Mouse (Mus musculus) heart, postnatal 25 days (tissue): ENCODE results near the gene Tcf12. TPM values are rescaled to one million over a fixed set of nuclear protein-coding genes. Genes with fewer than 3 reads are reported as not detected.

Source experiments
- DNase-seq: peaks from one replicate; pipeline ENCODE4 v3.0.0; 2022; ENCODE audit warnings: low spot score
- intact Hi-C: fragments of 180-260 bp; cut with DNase I; formaldehyde crosslinking; loops from one replicate; pipeline ENCODE4 v1.15.1; 2025
- total RNA-seq, 2 experiments: library from RNA; stranded (reverse); gene quantifications; 2 replicates each; pipeline ENCODE4 v1.2.3; 2021

The Tcf12 gene
- total RNA-seq, 2 experiments from 2014 or later = 30.5 to 38.1 TPM

DNA sequence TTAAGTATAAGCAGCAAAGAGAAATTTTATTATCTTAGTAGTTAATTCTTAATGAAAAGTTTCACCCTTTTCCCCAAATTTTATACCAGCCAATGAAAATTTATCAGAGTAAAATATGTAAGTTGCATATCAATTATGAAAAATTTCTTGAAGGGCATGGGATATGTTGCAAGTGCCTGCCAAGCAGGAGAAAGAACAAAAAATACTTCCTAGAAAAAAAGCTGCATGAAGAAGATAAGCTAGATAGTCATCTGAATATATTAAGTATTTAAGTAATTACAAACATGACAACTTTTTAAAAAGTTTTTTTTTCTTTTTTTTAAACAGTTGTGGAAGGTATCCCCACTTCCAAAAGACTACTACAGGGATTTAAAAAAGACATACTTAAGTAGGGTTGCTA lies 179.7 kb downstream of the Tcf12 start:
- intact Hi-C loops = loop anchor here (5.0 kb wide), 1 partner anchor 35 kb away; no protein-coding TSS in a partner anchor
- no peak for DNase-seq

GRCm38 (mm10) chr9:71931358-71931715 lies 180.3 kb downstream of the Tcf12 start:
- DNase-seq = no peak
- intact Hi-C loops = loop anchor here (5.0 kb wide), 1 partner anchor 34 kb away; no protein-coding TSS in a partner anchor

- intact Hi-C loops = loop anchor here (5.0 kb wide), 1 partner anchor 33 kb away; no protein-coding TSS in a partner anchor
- no peak for DNase-seq
Measured at GRCm38 (mm10) chr9:71930431-71931357, 181.0 kb downstream of the Tcf12 start.

- intact Hi-C loops = no loop called here
Measured at GRCm38 (mm10) chr9:71916662-71916953, 195.1 kb downstream of the Tcf12 start.

DNA sequence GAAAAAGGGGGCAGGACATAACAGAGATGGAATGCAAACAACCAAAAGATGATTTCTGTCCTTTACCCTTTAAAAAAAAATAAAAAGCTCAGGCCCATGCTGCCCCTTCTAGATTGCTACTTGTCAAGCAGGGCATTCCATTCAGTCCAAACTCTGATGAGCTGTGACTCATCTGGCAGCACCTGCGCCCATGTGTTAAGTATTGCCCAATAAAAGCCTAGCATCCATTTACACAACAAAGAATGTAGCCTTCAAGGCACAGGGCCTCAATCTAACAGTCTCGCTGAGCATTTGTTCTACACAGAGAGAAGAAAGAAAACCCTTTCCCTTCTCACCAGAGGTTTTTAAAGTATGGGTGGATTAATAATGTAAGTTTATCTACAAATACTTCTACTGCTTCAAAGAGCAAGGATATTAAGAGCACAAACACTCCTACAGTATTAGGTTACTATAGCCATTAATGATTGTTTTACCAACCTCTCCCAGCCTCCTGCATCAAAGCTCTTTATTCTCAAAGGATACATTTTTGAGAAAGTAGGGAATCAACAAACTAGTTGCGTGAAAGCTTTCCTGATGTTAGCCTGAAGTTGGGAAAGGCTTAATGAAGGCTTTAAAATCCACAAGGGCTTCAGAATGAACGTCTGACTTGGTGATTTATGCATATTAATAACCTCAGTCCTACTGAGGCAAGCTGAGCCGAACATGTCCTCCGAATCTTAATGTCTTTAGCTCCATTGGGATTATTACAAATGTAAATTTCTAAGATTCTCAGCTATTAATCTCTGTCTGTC lies 195.6 kb downstream of the Tcf12 start:
- intact Hi-C loops = no loop called here
- DNase-seq = no peak

More at GRCm38 (mm10) chr9:71916662-71916953, 195.1 kb downstream of the Tcf12 start:
- DNase-seq = no peak

DNA sequence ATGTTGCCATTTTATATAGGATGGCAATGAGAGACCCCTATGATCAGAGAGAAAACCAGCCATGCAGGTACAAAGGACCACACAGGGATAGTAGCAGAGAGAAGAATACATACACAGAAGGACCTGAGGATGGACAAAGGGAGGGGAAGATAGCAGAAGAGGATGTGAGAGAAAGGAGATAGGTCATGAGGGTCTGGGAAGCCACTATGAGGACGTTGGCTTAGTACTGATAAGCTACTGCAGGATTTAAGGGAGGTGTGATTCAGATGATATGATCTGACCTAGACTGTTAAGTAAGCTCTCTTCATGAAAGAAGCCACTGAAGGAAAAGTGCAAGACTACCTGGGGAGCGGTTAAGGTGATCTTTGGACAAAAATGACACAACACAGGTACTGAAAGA lies 205.1 kb downstream of the Tcf12 start:
- intact Hi-C loops = no loop called here
- DNase-seq = no peak

DNA sequence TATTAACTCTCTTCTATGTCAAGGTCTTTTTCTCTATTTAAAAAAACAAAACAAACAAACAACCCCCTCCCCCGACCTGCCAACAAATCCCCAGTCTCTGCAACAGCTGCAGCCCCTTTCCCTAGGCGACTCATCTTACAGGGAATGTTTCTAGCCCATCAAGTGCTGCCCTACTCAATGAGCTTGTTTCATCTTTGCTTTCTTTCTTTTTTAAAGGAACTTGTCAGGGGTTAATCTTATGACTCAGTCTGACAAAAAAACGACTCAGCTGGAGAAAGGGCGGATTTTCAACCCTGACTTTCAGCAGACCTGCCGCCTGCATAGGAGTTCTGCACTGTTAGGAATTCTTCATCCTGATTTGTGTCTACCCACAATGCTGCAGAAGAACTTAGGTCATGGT lies 212.8 kb downstream of the Tcf12 start:
- no peak for DNase-seq
- intact Hi-C loops = loop anchor here (5.0 kb wide), 2 partner anchors 33 to 58 kb away; no protein-coding TSS in a partner anchor

DNA sequence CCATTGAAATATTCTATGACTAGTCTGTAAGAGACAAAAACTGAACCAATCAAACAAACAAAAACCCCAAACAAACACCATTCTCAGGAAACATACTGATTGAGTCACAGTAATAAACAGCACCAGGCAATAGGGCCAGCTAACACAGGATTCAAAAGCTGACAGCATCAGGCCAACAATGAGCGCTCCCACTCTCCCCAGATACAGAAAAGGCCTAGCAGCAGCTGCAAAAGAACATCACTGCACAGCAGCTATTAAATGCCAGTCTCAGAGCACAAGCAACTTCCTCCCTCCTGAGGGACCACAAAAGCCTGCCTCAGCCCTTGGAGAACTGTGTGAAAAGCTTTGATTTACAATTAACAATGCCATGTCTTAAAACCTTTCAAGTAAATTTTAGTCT lies 214.3 kb downstream of the Tcf12 start:
- intact Hi-C loops = loop anchor here (5.0 kb wide), 2 partner anchors 35 to 60 kb away; no protein-coding TSS in a partner anchor
- no peak for DNase-seq

GRCm38 (mm10) chr9:71895931-71896724 lies 215.5 kb downstream of the Tcf12 start:
- intact Hi-C loops = loop anchor here (5.0 kb wide), 2 partner anchors 36 to 61 kb away; no protein-coding TSS in a partner anchor

GRCm38 (mm10) chr9:71895291-71895690 lies 216.4 kb downstream of the Tcf12 start:
- no peak for DNase-seq
- intact Hi-C loops = loop anchor here (5.0 kb wide), 2 partner anchors 37 to 62 kb away; no protein-coding TSS in a partner anchor

More at GRCm38 (mm10) chr9:71895931-71896724, 215.5 kb downstream of the Tcf12 start:
- no peak for DNase-seq

DNA sequence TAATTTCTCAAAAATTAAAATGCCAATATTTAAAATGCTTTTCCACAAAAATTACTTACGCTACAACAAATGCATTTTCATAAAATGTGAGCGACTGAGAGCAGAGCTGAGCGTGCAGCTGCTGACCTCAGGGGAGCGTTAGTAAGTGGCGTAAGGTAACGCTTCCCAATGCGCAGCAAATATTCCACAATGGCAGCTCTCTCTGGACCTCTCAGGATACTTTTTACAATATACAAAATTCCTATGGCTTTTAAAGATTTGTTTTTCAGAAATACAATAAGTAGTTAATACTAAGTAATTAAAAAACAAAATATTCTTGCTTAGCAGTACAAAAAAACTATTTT lies 216.8 kb downstream of the Tcf12 start:
- intact Hi-C loops = loop anchor here (5.0 kb wide), 2 partner anchors 37 to 62 kb away; no protein-coding TSS in a partner anchor
- DNase-seq = no peak

DNA sequence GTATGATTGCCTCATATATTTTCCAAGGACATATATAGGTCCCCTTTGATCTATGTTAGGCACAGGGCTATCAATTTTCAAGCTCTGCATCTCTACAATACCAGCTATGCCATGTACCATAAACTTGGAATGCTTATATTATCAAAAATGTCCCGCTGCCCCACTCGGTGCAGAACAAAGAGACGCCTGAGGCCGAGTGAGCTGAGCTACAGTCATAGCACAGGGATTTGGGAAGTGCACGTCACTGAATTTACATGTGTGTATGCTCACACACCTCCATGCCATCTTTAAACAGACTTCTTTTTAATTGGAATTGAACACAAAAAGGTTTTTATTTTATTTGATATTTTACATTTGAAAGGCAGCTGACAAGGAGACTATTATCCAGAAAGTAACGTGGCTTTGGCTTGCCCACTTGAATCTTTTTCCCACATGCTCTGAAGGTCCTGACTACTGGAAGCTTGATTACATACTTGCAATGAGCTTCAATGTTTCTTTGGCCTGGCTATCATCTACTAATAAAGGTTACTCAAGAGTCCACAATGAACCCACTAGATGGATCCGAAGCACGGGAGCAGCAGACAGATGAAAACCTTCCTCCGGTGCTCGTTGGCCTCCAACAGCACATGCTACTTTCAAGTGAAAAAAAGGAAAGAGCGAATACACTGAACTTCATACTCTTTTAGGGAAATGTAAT lies 217.3 kb downstream of the Tcf12 start:
- intact Hi-C loops = no loop called here

GRCm38 (mm10) chr9:71888450-71888849 lies 223.2 kb downstream of the Tcf12 start:
- DNase-seq = no peak
- intact Hi-C loops = no loop called here

More for the DNA sequence above, 217.3 kb downstream of the Tcf12 start:
- DNase-seq = no peak

- intact Hi-C loops = no loop called here
- no peak for DNase-seq
Measured at GRCm38 (mm10) chr9:71880629-71881028, 231.0 kb downstream of the Tcf12 start.

GRCm38 (mm10) chr9:71879972-71880371 lies 231.7 kb downstream of the Tcf12 start:
- no peak for DNase-seq
- intact Hi-C loops = no loop called here

DNA sequence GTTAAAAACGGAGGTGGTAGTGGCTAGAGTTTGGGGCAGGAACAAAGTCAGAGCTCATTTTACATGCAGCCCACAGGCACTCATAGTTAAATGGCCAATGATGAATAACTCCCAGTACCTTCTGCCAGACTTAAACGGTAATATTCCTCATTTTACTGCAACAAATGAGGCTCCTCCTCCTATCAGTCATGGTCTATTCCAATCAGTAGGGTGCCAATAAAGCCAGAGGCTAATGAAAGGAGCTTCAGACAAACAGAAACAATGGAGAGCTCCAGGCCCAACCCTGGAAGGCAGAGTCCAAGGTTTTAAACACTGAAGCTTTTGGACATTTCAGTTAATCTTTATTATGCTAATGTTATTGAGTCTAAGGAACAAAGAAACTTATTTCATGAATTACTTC lies 232.3 kb downstream of the Tcf12 start:
- intact Hi-C loops = no loop called here
- no peak for DNase-seq

DNA sequence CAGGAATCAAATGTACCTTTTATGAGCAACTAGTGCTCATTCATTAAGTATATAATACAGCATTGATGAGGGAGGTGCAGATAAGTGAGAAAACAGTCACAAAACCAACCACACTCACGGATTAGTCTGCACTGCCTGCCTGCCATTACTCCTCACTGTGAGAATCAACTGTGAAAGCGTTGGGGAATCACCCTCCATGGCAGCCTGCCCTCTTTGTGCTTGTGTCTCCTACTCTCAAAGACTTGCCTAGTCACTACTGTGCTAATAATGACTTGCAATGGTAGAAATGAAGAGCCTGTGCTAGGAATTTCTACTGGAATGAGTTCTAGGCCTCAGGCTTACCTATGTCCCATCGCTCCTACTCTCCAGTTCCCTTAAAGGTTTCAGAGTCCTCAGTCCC lies 233.8 kb downstream of the Tcf12 start:
- no peak for DNase-seq
- intact Hi-C loops = no loop called here

DNA sequence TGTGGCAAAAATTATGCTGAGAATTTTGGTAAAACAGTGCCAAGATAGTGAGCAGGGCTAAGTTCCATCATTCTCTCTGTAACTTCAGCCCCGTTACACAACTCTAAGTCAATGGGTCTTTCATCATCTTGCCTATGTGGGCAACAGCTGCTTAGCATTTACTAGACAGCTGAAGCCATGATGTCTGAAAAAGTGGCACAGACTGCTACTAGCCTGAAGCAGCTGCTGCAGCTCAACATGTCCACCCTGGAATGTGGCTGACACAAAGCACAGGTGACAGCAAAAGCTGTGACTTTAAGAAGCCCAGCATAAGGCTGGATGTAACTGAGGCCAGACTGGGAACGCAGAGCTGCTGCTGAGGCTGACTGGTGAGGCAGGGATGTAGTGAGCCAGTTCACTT lies 236.9 kb downstream of the Tcf12 start:
- no peak for DNase-seq
- intact Hi-C loops = no loop called here

DNA sequence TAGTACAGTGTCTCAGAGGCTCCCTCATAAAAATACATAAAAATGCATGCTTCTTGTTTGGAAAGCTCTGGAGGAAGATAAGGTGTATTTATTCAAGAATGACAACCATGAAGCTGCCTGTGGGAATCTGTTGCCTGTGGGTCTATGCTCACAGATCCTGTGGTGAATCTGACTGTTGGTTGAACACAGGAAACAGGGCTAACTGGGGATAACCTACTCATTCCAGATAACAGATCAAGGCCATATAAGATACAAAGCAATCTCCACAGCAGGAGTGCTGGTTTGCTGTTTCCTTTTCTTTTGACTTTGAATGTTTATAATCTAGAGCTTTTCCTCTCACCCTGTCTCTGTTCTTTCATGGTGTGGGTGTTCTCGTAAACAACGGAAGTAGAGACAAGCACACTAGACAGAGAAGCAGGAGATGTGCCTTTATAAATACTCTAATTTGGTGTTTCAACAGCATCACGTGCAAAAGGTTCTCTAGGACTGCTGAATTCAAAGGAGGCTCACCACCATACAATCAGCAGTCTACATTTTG lies 237.6 kb downstream of the Tcf12 start:
- intact Hi-C loops = no loop called here
- DNase-seq = no peak
